Mouse (Mus musculus) midbrain, embryonic 16.5 days (tissue): ENCODE measurements around the gene Shf. TPM values are rescaled to one million over a fixed set of nuclear protein-coding genes. Genes with fewer than 3 reads are reported as not detected.

Source experiments
- polyA plus RNA-seq: library from polyadenylated mRNA; unstranded; fragments of >200 nt; fragmentation: Nextera tagmentation; extraction: Ambion mirVana; gene quantifications from 2 replicates; pipeline ENCODE4 v1.2.1, GENCODE M21; 2015

Shf gene
- polyA plus RNA-seq, 1 experiment from 2014 or later: 9.5 TPM

Other genes with a start within 250 kb of the Shf start
- 68.3 and 72.7 TPM in 2 replicates for gene B2m, start 221.5 kb downstream of the Shf start, polyA plus RNA-seq
- not detected in 2 replicates for gene Trim69, start 208.5 kb downstream of the Shf start, polyA plus RNA-seq
- not detected in 2 replicates for gene Patl2, start 183.0 kb downstream of the Shf start, polyA plus RNA-seq
- not detected in 2 replicates for gene Terb2, start 182.9 kb downstream of the Shf start, polyA plus RNA-seq
- 23.0 and 25.5 TPM in 2 replicates for gene Sord, start 134.4 kb downstream of the Shf start, polyA plus RNA-seq
- 0.03 TPM in 1 of 2 replicates, not detected in the other for gene Duox2, start 70.7 kb downstream of the Shf start, polyA plus RNA-seq
- 0.19 and 0.26 TPM in 2 replicates for gene Duoxa2, start 70.3 kb downstream of the Shf start, polyA plus RNA-seq
- 0.17 and 0.26 TPM in 2 replicates for gene Duoxa1, start 55.4 kb downstream of the Shf start, polyA plus RNA-seq
- 0.07 and 0.11 TPM in 2 replicates for gene Duox1, start 53.5 kb downstream of the Shf start, polyA plus RNA-seq
- not detected in 2 replicates for gene Slc28a2, start 57.3 kb upstream of the Shf start, polyA plus RNA-seq
- 0.06 TPM in 1 of 2 replicates, not detected in the other for gene Gm14085, start 115.8 kb upstream of the Shf start, polyA plus RNA-seq
- gene Gatm, start 242.1 kb upstream of the Shf start, polyA plus RNA-seq: 45.2 and 56.3 TPM in 2 replicates